Mouse (Mus musculus): ENCODE data around the gene Pklr.

DNA sequence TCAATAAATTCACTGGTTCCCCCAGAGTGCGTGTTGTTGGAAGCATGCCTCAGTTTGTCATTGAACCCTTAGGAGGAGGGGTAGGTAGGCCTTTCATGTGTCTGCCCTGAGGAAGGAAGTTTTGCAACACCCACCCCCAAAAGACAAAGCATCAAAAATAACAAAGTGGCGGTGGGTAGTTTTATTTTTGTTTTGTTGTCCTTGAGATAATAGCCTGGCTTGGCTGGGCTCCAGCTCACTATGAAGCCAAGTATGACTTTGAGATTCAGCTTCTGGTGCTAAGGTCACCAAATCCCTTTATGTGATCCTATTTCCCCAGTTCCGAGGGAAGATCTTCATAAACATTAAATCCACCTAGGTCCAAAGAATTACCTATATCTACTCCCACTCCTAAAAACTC is 11.7 kb upstream of the Pklr start:
- TF ChIP-seq POLR2A (IDR thresholded peaks at IDR 0.05; ENCODE audit: borderline replicate concordance, insufficient read depth, low read length) (no peak), CTCF (IDR thresholded peaks at IDR 0.05; ENCODE audit: borderline replicate concordance, insufficient read depth, low read depth, low read length) (no peak)

Data from cerebellum, adult 2 months (tissue).